Mouse (Mus musculus): ENCODE data around the gene Arl16. TPM values are rescaled to one million over a fixed set of nuclear protein-coding genes. Genes with fewer than 3 reads are reported as not detected.

Gene Arl16
- polyA plus RNA-seq, 1 experiment from 2014 or later = 35.9 TPM

- peak; percentile 51 for ATAC-seq (ENCODE audit: insufficient number of reproducible peaks, low FRiP score)
- Histone ChIP-seq H3K9me3 (replicated peaks) (no peaks in the 10 kb centered on the region), H3K4me2 (peak overlapping the region; percentile 98), H3K36me3 (peaks cover 56% of the 10 kb centered on the region), H3K27ac (ENCODE audit: poor library complexity, severe bottlenecking) (peak overlapping the region; percentile 85), H3K4me1 (replicated peaks) (peaks cover 29% of the 10 kb centered on the region), H3K27me3 (replicated peaks) (no peaks in the 10 kb centered on the region), H3K4me3 (peak overlapping the region; percentile 92), H3K9ac (peak overlapping the region; percentile 93)
- WGBS = under 1% methylated on average over 48 of the region's 48 CpGs
Measured at GRCm38 (mm10) chr11:120492024-120492877, 24.8 kb upstream of the Arl16 start.

DNA sequence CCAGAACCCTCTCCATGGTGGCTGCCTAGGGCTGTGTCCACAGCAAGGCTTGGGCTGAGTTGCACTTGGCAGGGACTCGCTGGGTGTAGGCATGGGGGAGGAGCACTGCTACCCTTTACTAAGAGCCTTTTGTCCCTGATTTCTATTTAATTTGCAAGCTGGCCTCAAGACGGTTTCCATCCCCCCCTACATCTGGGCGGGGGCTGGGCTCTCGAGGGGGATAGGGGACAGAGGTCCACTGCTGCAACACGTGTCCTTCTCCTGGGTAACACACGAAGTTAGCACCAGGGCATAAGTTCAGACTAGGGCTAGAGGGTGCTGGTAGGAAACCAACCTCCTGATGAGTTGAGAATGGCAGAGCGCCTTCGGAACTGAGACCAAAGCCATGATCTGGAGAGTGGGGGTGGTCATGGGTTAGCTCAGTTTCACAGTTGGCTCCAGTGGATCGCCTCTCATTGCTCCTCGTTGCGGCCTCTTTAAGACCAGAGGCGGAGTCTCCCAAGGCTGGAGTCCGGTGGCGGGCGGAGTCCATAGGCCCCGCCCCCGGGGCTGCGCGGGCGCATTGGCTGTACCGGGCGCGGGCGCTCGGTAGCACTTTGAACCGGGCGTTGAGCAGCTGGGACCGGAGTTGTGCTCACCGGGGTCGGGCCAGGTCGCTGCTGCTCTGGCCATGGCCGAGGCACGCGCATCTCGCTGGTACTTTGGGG, 24.1 kb upstream of the Arl16 start, which contains the start of gene Slc25a10:
Gene Slc25a10, plus strand, starts transcription at position 524 of the 707 bp plus-strand sequence.
- WGBS = under 1% methylated on average over 35 of the region's 35 CpGs
- Histone ChIP-seq H3K9ac (peak within 1 kb of the TSS; percentile 93), H3K9me3 (replicated peaks) (no peaks in the 10 kb centered on the region), H3K4me2 (peak within 1 kb of the TSS; percentile 98), H3K4me3 (peak within 1 kb of the TSS; percentile 92), H3K27ac (ENCODE audit: poor library complexity, severe bottlenecking) (peak within 1 kb of the TSS; percentile 85), H3K4me1 (replicated peaks) (peaks cover 29% of the 10 kb centered on the region), H3K27me3 (replicated peaks) (no peaks in the 10 kb centered on the region), H3K36me3 (peaks cover 56% of the 10 kb centered on the region)
- peak; percentile 87 for ATAC-seq (ENCODE audit: insufficient number of reproducible peaks, low FRiP score)

- Histone ChIP-seq H3K4me3 (no peak overlapping the region), H3K4me1 (replicated peaks) (peaks cover 34% of the 10 kb centered on the region), H3K9me3 (replicated peaks) (no peaks in the 10 kb centered on the region), H3K9ac (no peak overlapping the region), H3K4me2 (no peak overlapping the region), H3K27ac (ENCODE audit: poor library complexity, severe bottlenecking) (no peak overlapping the region), H3K36me3 (peaks cover 55% of the 10 kb centered on the region), H3K27me3 (replicated peaks) (no peaks in the 10 kb centered on the region)
- no peak for ATAC-seq (ENCODE audit: insufficient number of reproducible peaks, low FRiP score)
- WGBS = 35% methylated on average over 4 of the region's 4 CpGs
Measured at GRCm38 (mm10) chr11:120490291-120491046, 23.1 kb upstream of the Arl16 start.

DNA sequence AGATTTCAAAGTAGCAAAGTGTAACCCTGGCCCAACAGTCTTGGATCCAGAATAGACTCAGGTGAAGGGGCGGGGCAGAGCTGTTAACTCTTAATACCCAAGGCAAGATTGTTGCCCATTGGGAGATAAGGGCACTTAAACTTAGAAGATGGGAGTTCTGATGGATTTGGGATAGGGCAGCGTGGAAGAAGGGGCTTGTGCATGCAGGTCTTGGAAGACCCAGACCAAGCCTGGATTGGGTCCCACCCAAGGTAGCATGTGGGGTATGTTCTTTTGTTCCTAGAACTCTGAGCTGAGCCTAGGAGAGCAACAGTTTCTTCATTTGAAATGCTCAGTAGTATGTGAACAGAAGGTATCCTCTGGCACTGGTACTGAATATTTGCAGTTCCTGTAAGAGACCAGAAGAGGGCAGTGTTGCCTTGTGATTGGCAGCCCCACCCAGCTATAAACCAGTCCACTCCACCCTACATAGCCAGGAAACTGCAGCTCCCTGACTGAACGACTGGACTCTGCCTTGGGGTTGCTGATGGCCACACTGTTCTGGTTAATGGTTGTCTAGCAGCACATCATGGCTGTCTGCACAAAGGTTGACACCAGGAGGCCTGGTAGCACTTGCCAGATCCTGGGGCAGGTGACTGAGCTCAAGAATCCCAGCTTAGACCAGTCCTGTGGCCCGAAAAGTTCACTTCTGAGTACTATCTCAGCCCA, 21.8 kb upstream of the Arl16 start:
- H3K9me3 ChIP-seq (replicated peaks) = no peaks in the 10 kb centered on the region
- 59% methylated on average over 4 of the region's 4 CpGs for WGBS
- H3K36me3 ChIP-seq = peaks cover 42% of the 10 kb centered on the region
- ATAC-seq (ENCODE audit: insufficient number of reproducible peaks, low FRiP score) = no peak
- H3K9ac ChIP-seq = no peak overlapping the region
- no peaks in the 10 kb centered on the region for H3K27me3 ChIP-seq (replicated peaks)
- H3K27ac ChIP-seq (ENCODE audit: poor library complexity, severe bottlenecking) = no peak overlapping the region
- peaks cover 38% of the 10 kb centered on the region for H3K4me1 ChIP-seq (replicated peaks)
- no peak overlapping the region for H3K4me3 ChIP-seq
- no peak overlapping the region for H3K4me2 ChIP-seq

- no peak for ATAC-seq (ENCODE audit: insufficient number of reproducible peaks, low FRiP score)
- no peak overlapping the region for H3K9ac ChIP-seq
- 69% methylated on average over 4 of the region's 4 CpGs for WGBS
- peaks cover 42% of the 10 kb centered on the region for H3K4me1 ChIP-seq (replicated peaks)
- no peak overlapping the region for H3K4me2 ChIP-seq
- H3K4me3 ChIP-seq = no peak overlapping the region
- H3K9me3 ChIP-seq (replicated peaks) = no peaks in the 10 kb centered on the region
- H3K27me3 ChIP-seq (replicated peaks) = no peaks in the 10 kb centered on the region
- no peak overlapping the region for H3K27ac ChIP-seq (ENCODE audit: poor library complexity, severe bottlenecking)
- H3K36me3 ChIP-seq = peaks cover 42% of the 10 kb centered on the region
Measured at GRCm38 (mm10) chr11:120488516-120488915, 21.1 kb upstream of the Arl16 start.

DNA sequence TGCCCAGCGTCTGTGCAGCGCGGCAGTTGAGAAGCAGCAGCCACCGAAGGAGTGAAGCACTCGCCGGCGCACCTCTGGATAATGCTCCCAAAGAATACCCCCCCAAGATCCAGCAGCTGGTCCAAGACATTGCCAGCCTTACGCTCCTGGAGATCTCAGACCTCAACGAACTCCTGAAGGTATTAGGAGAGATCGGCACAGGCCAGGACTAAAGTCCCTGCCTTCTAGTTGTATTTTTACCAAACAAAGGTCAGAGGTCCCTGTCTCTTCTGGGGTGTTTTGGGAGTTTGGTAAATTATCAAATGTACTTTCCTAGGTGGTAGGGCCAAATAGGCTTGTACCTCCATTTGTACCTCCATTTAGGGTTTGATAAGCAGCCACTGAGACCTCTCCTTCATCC, 17.8 kb upstream of the Arl16 start:
- Histone ChIP-seq H3K4me1 (replicated peaks) (peaks cover 22% of the 10 kb centered on the region), H3K36me3 (peaks cover 70% of the 10 kb centered on the region), H3K4me3 (peak overlapping the region; percentile 94), H3K27ac (ENCODE audit: poor library complexity, severe bottlenecking) (peak overlapping the region; percentile 81), H3K27me3 (replicated peaks) (no peaks in the 10 kb centered on the region), H3K4me2 (peak overlapping the region; percentile 91), H3K9me3 (replicated peaks) (no peaks in the 10 kb centered on the region), H3K9ac (peak overlapping the region; percentile 96)
- WGBS = 9% methylated on average over 10 of the region's 10 CpGs
- ATAC-seq (ENCODE audit: insufficient number of reproducible peaks, low FRiP score) = no peak

GRCm38 (mm10) chr11:120484265-120484981, 17.0 kb upstream of the Arl16 start, which contains the start of gene Mrpl12:
TSS of gene Mrpl12 (plus strand) at chr11:120484613.
- under 1% methylated on average over 60 of the region's 60 CpGs for WGBS
- peak within 1 kb of the TSS; percentile 94 for H3K4me3 ChIP-seq
- H3K27ac ChIP-seq (ENCODE audit: poor library complexity, severe bottlenecking) = peak within 1 kb of the TSS; percentile 81
- H3K9ac ChIP-seq = peak within 1 kb of the TSS; percentile 96
- H3K9me3 ChIP-seq (replicated peaks) = no peaks in the 10 kb centered on the region
- H3K36me3 ChIP-seq = peaks cover 75% of the 10 kb centered on the region
- peak within 1 kb of the TSS; percentile 91 for H3K4me2 ChIP-seq
- no peaks in the 10 kb centered on the region for H3K27me3 ChIP-seq (replicated peaks)
- peak; percentile 93 for ATAC-seq (ENCODE audit: insufficient number of reproducible peaks, low FRiP score)
- H3K4me1 ChIP-seq (replicated peaks) = peaks cover 19% of the 10 kb centered on the region

DNA sequence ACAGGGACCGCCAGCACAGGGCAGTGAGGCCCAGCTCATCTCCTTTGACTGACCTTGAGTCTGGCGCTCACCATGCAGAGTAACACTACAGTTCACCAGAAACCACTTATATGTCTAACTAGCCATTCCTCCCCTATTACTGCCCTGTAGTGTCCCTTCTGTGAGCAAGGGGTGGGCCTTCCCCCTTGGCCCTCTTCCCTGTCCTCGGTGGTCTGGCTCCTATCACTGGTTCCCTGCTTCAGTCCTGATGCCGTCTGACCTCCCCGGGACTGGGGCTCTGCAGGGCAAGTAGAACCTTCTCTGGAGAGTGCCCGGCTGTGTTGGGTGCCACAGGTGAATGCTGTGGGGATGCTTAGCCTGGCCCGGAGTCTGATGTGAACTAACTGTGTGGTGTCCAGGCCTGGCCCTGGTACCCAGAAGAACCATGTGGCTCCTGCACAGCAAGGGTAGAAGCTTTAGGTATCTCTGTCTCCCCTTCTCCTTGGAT, 16.1 kb upstream of the Arl16 start:
- WGBS = 79% methylated on average over 7 of the region's 7 CpGs
- Histone ChIP-seq H3K9ac (0 out of 2 replicates have a peak overlapping the region, but pooled peaks have one; percentile 40), H3K9me3 (replicated peaks) (no peaks in the 10 kb centered on the region), H3K27me3 (replicated peaks) (no peaks in the 10 kb centered on the region), H3K27ac (ENCODE audit: poor library complexity, severe bottlenecking) (no peak overlapping the region), H3K4me1 (replicated peaks) (peaks cover 18% of the 10 kb centered on the region), H3K4me3 (no peak overlapping the region), H3K36me3 (peaks cover 77% of the 10 kb centered on the region), H3K4me2 (peak overlapping the region; percentile 91)
- no peak for ATAC-seq (ENCODE audit: insufficient number of reproducible peaks, low FRiP score)

- Histone ChIP-seq H3K27me3 (replicated peaks) (no peaks in the 10 kb centered on the region), H3K27ac (ENCODE audit: poor library complexity, severe bottlenecking) (no peak overlapping the region), H3K36me3 (peaks cover 72% of the 10 kb centered on the region), H3K9ac (no peak overlapping the region), H3K4me3 (no peak overlapping the region), H3K4me2 (no peak overlapping the region), H3K4me1 (replicated peaks) (peaks cover 10% of the 10 kb centered on the region), H3K9me3 (replicated peaks) (no peaks in the 10 kb centered on the region)
- ATAC-seq (ENCODE audit: insufficient number of reproducible peaks, low FRiP score) = no peak
- WGBS = 95% methylated on average over 6 of the region's 6 CpGs
Measured at GRCm38 (mm10) chr11:120472052-120472451, 4.6 kb upstream of the Arl16 start.

DNA sequence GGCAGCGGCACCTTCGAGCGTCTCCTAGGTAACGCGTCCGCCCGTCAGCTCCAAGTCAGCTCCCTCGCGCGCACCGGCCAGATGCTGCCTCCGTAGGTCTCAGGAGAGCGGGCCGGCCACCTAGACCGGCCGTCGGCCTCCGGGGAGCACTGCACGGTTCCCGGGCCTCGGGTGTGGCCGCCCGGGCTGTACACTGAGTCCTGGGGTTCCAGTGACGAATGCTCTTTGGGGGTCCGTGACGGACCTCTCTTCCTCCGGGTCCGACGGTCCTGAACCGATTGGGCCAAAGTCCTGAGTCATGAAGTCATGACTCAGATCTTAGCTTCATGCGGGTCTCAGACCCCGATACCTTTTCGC, 307 bp upstream of the Arl16 start:
- no peak overlapping the region for H3K27ac ChIP-seq (ENCODE audit: poor library complexity, severe bottlenecking)
- peak overlapping the region; percentile 89 for H3K9ac ChIP-seq
- no peak for ATAC-seq (ENCODE audit: insufficient number of reproducible peaks, low FRiP score)
- H3K36me3 ChIP-seq = peaks cover 60% of the 10 kb centered on the region
- peak overlapping the region; percentile 93 for H3K4me2 ChIP-seq
- H3K4me1 ChIP-seq (replicated peaks) = peaks cover 27% of the 10 kb centered on the region
- H3K4me3 ChIP-seq = peak overlapping the region; percentile 96
- WGBS = 1% methylated on average over 33 of the region's 33 CpGs
- H3K27me3 ChIP-seq (replicated peaks) = no peaks in the 10 kb centered on the region
- no peaks in the 10 kb centered on the region for H3K9me3 ChIP-seq (replicated peaks)

All from heart, embryonic 12.5 days (tissue).